Mouse (Mus musculus) small intestine, adult 2 months (tissue): Measurements from ENCODE around the gene Syne4. TPM values are rescaled to one million over a fixed set of nuclear protein-coding genes. Genes with fewer than 3 reads are reported as not detected.

ENCODE experiments used
- H3K27ac ChIP-seq: fragments of 200-500 bp; 2 replicates; pipeline ENCODE4 v1.5.1; 2012; ENCODE audit warnings: low read depth, low read length, control low read depth, inconsistent platforms; ENCODE audit not compliant: insufficient read depth
- H3K27me3 ChIP-seq: fragments of 200-500 bp; 2 replicates; pipeline ENCODE4 v1.6.1; 2012; ENCODE audit warnings: mild to moderate bottlenecking, moderate library complexity, low read length, inconsistent platforms; ENCODE audit not compliant: control insufficient read depth, insufficient read depth
- H3K36me3 ChIP-seq: fragments of 200-500 bp; 2 replicates; pipeline ENCODE4 v1.6.1; 2012; ENCODE audit warnings: mild to moderate bottlenecking, low read length, control low read depth, inconsistent platforms; ENCODE audit not compliant: control insufficient read depth, insufficient read depth
- H3K4me1 ChIP-seq: fragments of 200-500 bp; 2 replicates; pipeline ENCODE4 v1.6.1; 2012; ENCODE audit warnings: low read length, inconsistent platforms, mixed read lengths; ENCODE audit not compliant: control insufficient read depth, insufficient read depth, insufficient read length
- H3K4me3 ChIP-seq: fragments of 200-500 bp; 2 replicates; pipeline ENCODE4 v1.5.1; 2012; ENCODE audit warnings: low read depth, mild to moderate bottlenecking, control low read depth, inconsistent platforms, low read length, moderate library complexity
- CTCF ChIP-seq: fragments of 200-500 bp; IDR thresholded peaks from 2 replicates; pipeline ENCODE4 v1.5.1; 2012; ENCODE audit warnings: low read depth, mild to moderate bottlenecking, control low read depth, inconsistent platforms, low read length, moderate library complexity, mixed read lengths; ENCODE audit not compliant: insufficient replicate concordance, insufficient read length; ENCODE audit errors: extremely low read depth
- POLR2A ChIP-seq: fragments of 200-500 bp; IDR thresholded peaks from 2 replicates; pipeline ENCODE4 v1.6.1; 2012; ENCODE audit warnings: low read depth, mild to moderate bottlenecking, control low read depth, inconsistent platforms, low read length, moderate library complexity
- WGBS: fragments of 180-500 bp; shearing (Covaris S2); methylation state at CpG from one replicate; pipeline ENCODE4 v1.1.7; 2018; 5-methylcytosine and 5-hydroxymethylcytosine counted together
- polyA plus RNA-seq: library from polyadenylated mRNA; depleted of rRNA; stranded (reverse); fragments of >200 nt; gene quantifications from 2 replicates; pipeline ENCODE4 v1.2.3, GENCODE M21; 2012; rRNA removed

The Syne4 gene
- 13.5 and 30.5 TPM in 2 replicates for polyA plus RNA-seq

GRCm38 (mm10) chr7:30314721-30315155 lies at the start of gene Syne4:
Syne4 (plus strand) TSS chr7:30314807.
- 16% methylated on average over 9 of the region's 9 CpGs for WGBS
- no peak within 1 kb of the TSS for H3K27ac ChIP-seq
- TF ChIP-seq CTCF: no peak
- no peak for TF ChIP-seq POLR2A

GRCm38 (mm10) chr7:30265041-30265440 lies 49.6 kb upstream of the Syne4 start:
- Histone ChIP-seq H3K27ac (no peak overlapping the region), H3K4me3 (no peak overlapping the region), H3K4me1 (no peaks in the 10 kb centered on the region), H3K27me3 (no peaks in the 10 kb centered on the region), H3K36me3 (peaks cover 1% of the 10 kb centered on the region; the same call in 1 of the 2 replicates)
- WGBS: 52% methylated on average over 2 of the region's 2 CpGs
- TF ChIP-seq CTCF (no peak), POLR2A (no peak)

More at GRCm38 (mm10) chr7:30314721-30315155, at the start of gene Syne4:
- Histone ChIP-seq H3K36me3 (peaks cover 4% of the 10 kb centered on the region; the same call in 1 of the 2 replicates), H3K4me3 (peak within 1 kb of the TSS; percentile 46), H3K4me1 (peaks cover 5% of the 10 kb centered on the region; the same call in 1 of the 2 replicates), H3K27me3 (no peaks in the 10 kb centered on the region)

DNA sequence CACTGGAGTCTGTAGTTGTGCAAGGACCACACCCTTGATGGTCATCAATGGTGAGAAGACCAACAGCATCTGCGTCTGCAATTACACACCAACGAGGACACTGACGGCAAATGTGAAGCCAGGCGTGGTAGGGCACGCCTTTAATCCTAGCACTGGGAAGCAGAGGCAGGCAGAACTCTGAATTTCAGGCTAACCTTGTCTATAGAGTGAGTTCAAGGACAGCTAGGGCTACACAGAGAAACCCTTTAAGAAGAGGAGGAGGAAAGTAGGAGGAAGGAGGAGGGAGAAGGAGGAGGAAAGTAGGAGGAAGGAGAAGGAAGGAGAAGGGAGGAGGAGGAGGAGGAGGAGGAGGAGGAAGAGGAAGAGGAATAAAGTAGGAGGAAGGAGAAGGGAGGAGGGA lies 49.1 kb upstream of the Syne4 start:
- TF ChIP-seq CTCF (no peak), POLR2A (no peak)
- Histone ChIP-seq H3K4me3 (no peak overlapping the region), H3K27ac (no peak overlapping the region), H3K36me3 (0 out of 2 replicates have a peak, but pooled peaks cover 1% of the 10 kb centered on the region), H3K4me1 (no peaks in the 10 kb centered on the region), H3K27me3 (no peaks in the 10 kb centered on the region)
- WGBS: 90% methylated on average over 5 of the region's 5 CpGs

DNA sequence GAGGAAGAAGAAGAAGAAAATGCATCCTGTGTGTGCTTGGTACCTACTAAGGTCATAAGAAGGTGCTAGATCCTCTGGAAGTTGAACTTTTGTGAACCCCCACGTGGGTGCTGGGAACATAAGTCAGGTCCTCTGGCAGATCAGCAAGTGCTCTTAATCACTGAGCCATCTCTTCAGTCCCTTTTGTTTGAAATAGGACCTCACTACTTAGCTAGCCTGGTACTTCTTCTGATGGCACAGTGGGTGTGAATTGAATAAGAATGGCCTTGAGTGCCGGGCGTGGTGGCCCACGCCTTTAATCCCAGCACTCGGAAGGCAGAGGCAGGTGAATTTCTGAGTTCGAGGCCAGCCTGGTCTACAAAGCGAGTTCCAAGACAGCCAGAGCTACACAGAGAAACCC lies 48.7 kb upstream of the Syne4 start:
- Histone ChIP-seq H3K27ac (no peak overlapping the region), H3K36me3 (0 out of 2 replicates have a peak, but pooled peaks cover 1% of the 10 kb centered on the region), H3K4me3 (no peak overlapping the region), H3K4me1 (no peaks in the 10 kb centered on the region), H3K27me3 (no peaks in the 10 kb centered on the region)
- 89% methylated on average over 7 of the region's 7 CpGs for WGBS
- TF ChIP-seq POLR2A (no peak), CTCF (no peak)

GRCm38 (mm10) chr7:30266780-30267179 lies 47.8 kb upstream of the Syne4 start:
- TF ChIP-seq CTCF: no peak
- no peak for TF ChIP-seq POLR2A
- H3K4me3 ChIP-seq: no peak overlapping the region
- WGBS: 88% methylated on average over 3 of the region's 3 CpGs
- H3K4me1 ChIP-seq: no peaks in the 10 kb centered on the region
- no peaks in the 10 kb centered on the region for H3K27me3 ChIP-seq
- H3K27ac ChIP-seq: no peak overlapping the region
- 0 out of 2 replicates have a peak, but pooled peaks cover 1% of the 10 kb centered on the region for H3K36me3 ChIP-seq

DNA sequence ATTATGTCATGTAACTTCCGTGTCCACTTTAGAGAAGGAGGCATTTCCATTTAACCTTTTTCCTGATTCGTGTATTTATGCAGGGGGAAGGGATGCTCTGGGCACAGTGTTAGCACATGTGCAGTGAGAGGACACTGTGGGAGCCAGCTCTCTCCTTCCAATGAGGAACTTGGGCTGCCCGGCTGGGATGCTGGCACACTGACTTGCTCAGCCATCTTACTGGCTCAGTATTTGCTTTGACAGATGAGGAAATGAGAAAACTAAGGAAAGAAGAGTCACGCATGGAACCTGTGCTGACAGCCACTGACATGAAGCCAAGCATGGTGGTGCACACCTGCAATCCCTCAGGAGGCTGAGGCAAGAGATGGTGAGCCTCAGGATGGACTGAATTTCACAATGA lies 45.0 kb upstream of the Syne4 start:
- no peak overlapping the region for H3K27ac ChIP-seq
- no peaks in the 10 kb centered on the region for H3K27me3 ChIP-seq
- H3K4me3 ChIP-seq: no peak overlapping the region
- WGBS: 85% methylated on average over 4 of the region's 4 CpGs
- 0 out of 2 replicates have a peak, but pooled peaks cover 1% of the 10 kb centered on the region for H3K36me3 ChIP-seq
- no peaks in the 10 kb centered on the region for H3K4me1 ChIP-seq
- TF ChIP-seq POLR2A (no peak), CTCF (no peak)

GRCm38 (mm10) chr7:30274383-30274782 lies 40.2 kb upstream of the Syne4 start:
- no peaks in the 10 kb centered on the region for H3K36me3 ChIP-seq

DNA sequence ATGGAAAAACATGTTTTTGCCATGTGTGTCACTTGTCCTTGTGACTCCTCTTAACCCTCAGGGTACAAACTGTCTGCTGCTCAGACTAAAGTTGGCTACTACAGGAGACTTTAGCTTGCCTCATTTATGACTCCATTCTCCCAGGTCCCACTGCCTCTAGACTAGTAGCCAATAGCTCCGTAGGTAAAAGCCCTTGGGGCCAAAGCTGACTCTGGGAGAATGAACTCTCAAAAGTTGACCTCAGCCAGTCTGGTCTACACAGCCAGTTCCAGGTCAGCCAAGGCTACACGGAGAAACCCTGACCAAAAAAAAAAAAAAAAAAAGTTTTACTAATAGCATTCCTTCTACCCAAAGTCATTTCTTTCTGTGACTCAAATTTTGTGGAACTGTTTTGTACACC lies 35.7 kb upstream of the Syne4 start:
- Histone ChIP-seq H3K4me3 (no peak overlapping the region), H3K36me3 (no peaks in the 10 kb centered on the region), H3K27me3 (no peaks in the 10 kb centered on the region), H3K27ac (no peak overlapping the region), H3K4me1 (peaks cover 2% of the 10 kb centered on the region)
- TF ChIP-seq POLR2A (no peak), CTCF (no peak)
- WGBS: 46% methylated on average over 2 of the region's 2 CpGs

More at GRCm38 (mm10) chr7:30274383-30274782, 40.2 kb upstream of the Syne4 start:
- Histone ChIP-seq H3K4me1 (no peaks in the 10 kb centered on the region), H3K27ac (no peak overlapping the region), H3K4me3 (no peak overlapping the region), H3K27me3 (no peaks in the 10 kb centered on the region)
- WGBS: 80% methylated on average over 6 of the region's 6 CpGs
- no peak for TF ChIP-seq CTCF
- TF ChIP-seq POLR2A: no peak
